Mouse (Mus musculus): ENCODE results near the gene Ica1. TPM values are rescaled to one million over a fixed set of nuclear protein-coding genes. Genes with fewer than 3 reads are reported as not detected.

The Ica1 gene
- polyA plus RNA-seq, 1 experiment from 2014 or later = 75.5 TPM

DNA sequence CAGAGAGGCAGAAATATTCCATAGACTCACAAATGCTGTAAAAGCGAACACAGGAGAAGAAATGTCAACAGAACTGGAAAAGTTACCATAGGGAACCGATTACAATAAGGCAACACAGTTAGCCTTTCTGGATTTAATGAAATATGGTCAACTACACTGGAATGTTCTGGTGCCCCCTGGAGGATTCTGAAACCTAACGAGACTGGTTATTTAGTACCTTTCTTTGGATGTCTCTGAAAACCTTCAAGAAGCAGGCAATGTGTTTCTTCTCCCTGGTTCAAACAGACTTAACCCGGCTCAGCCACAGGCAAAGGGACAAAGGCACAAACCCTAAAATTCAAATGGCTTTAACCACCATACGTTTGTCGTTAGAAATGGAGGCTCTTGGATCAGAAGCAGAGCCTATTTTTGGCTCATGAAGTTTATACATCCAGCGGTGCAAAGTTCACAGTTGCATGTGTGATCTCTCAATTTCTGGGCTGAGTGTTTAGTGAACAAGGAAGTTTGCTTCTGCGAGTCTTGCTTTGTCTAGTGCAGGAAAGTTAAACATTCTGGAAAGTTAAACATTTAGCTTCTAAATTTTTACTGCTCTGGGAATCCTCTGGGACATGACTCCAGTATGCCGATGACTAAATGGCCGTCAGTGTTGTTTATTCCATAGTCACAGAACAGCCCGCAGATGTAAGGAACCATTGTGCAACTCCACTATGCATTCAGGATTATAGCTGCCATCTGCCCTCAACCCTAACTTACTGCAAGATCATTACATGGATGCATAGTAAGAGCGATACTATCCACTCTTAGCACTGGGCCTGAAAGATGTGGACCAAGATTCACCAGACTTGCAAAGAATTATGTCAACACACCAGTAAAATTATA, 83.4 kb downstream of the Ica1 start:
- no peak overlapping the region for H3K4me2 ChIP-seq (replicated peaks)
- DNase-seq (ENCODE audit: low spot score) = peak; percentile 54
- no peaks in the 10 kb centered on the region for H3K4me1 ChIP-seq (replicated peaks; ENCODE audit: control insufficient read depth, insufficient read depth, low read length)
- H3K27me3 ChIP-seq (ENCODE audit: control insufficient read depth, insufficient read depth, low read length) = no peaks in the 10 kb centered on the region
- no peak overlapping the region for H3K27ac ChIP-seq
- no peak overlapping the region for H3K9ac ChIP-seq
- H3K4me3 ChIP-seq (replicated peaks; ENCODE audit: low read length) = no peak overlapping the region
- H3K9me3 ChIP-seq (ENCODE audit: control insufficient read depth, low read length) = no peaks in the 10 kb centered on the region
- no peaks in the 10 kb centered on the region for H3K36me3 ChIP-seq (replicated peaks; ENCODE audit: control insufficient read depth, insufficient read depth)
- 76% methylated on average over 12 of the region's 12 CpGs for WGBS
- no peak for ATAC-seq (ENCODE audit: low FRiP score)

DNA sequence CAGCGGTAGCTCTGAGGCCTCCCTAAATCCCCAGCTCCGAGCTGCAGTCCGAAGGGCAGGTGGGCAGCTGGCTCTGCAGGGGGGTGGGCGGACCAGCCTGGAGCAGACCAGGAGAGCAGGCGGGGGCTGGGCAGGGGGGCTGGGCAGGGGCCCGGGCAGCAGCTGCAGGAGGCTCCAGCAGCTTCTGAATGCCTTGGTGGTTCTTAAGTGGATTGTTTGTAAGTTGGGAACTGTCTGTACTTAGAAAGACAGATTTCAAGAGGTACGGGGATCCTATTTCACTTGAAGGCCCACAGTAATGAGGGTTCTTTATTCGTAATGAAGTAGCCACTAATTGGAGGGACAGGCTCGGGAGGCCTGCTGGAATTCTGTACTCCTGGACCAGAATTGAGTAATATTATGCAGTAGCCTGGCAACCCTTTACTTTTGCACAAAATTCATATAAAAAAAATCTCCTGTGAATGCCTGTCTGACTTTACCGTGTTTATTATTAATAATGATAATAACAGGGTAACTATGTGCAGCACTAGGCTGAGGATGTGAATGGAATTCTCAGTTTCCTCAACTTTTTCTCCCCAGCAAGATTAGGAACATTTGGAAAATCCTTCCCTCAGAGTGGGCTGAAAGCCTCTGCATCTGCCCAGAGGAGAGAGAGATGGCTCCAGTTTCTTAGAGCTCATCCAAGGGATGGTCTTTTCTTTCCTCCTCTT, 84.2 kb downstream of the Ica1 start:
- Histone ChIP-seq H3K9me3 (ENCODE audit: control insufficient read depth, low read length) (no peaks in the 10 kb centered on the region), H3K4me1 (replicated peaks; ENCODE audit: control insufficient read depth, insufficient read depth, low read length) (no peaks in the 10 kb centered on the region), H3K27ac (no peak overlapping the region), H3K27me3 (ENCODE audit: control insufficient read depth, insufficient read depth, low read length) (no peaks in the 10 kb centered on the region), H3K9ac (no peak overlapping the region), H3K4me2 (replicated peaks) (no peak overlapping the region), H3K36me3 (replicated peaks; ENCODE audit: control insufficient read depth, insufficient read depth) (no peaks in the 10 kb centered on the region), H3K4me3 (replicated peaks; ENCODE audit: low read length) (no peak overlapping the region)
- peak; percentile 65 for ATAC-seq (ENCODE audit: low FRiP score)
- WGBS = 13% methylated on average over 10 of the region's 10 CpGs
- DNase-seq (ENCODE audit: low spot score) = no peak

DNA sequence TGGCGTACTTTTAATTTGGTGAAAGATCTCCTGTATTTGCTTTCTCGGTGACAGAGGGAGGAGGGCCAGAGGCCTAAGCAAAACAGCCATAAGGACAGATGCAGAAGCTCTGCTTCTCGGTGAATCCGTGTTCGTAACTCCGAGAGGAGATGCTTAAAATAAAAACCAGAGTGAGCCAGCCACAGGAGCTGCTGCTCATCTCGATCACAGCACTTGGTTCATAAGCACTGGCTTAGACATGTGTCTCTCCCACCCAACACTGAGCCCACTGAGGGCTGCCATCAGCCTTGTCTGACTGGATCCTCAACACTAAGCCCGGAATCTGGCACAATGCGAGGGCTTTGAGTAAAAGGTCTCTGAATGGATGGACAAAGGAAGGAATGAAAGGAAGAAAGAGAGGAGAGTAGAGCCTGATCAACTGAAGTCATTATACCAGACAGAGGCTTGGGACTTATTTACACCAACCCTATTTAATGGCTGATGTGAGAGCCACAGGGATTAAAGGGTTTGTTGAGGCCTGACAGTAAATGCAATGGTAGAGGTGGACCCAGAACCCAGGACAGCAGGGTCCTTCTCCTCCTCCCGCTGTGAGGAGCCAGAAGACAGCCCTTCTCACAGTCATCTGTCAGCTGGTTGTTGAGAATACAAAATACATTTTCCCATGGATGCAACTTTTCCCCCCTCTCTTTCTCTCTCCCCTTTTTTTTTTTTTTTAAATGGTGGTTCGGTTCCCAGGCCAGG, 85.0 kb downstream of the Ica1 start:
- Histone ChIP-seq H3K4me2 (replicated peaks) (no peak overlapping the region), H3K36me3 (replicated peaks; ENCODE audit: control insufficient read depth, insufficient read depth) (no peaks in the 10 kb centered on the region), H3K9ac (no peak overlapping the region), H3K9me3 (ENCODE audit: control insufficient read depth, low read length) (no peaks in the 10 kb centered on the region), H3K27ac (no peak overlapping the region), H3K4me3 (replicated peaks; ENCODE audit: low read length) (no peak overlapping the region), H3K27me3 (ENCODE audit: control insufficient read depth, insufficient read depth, low read length) (no peaks in the 10 kb centered on the region), H3K4me1 (replicated peaks; ENCODE audit: control insufficient read depth, insufficient read depth, low read length) (no peaks in the 10 kb centered on the region)
- 44% methylated on average over 11 of the region's 11 CpGs for WGBS
- ATAC-seq (ENCODE audit: low FRiP score) (no peak), DNase-seq (ENCODE audit: low spot score) (no peak)

DNA sequence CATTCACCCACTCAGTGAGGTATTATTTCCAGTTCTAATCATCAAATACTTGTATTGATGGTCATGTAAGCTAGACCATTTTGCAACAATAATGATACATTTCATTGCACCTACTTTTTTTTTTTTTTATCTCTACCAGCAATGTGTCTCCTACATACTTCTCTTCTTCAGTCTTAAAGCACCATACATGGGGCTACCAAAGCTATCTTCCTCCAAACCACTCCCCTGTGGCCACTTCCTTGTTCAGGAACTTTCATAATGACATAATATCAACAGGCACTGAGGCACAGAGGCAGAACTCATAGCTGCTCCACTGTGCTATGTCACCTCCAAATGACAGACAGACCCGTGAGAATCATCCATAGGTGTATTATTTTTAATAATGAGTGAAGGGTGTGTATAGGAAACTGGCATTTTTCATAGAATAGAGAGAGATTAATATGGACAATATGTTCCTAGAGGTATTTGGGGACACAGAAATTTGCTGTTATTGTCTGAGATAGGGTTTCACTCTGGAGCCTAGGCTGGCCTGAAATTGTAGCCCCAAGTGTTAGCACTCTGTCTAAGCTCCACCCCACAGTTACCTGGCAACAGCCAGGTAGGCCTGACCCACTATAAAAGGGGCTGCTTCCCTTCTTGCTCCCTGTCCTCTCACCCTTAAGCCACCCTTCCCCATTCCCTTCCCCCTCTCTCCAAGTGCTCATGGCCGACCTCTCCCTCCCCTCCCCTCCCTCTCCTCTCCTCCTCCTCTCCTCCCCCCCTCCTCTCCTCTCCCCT, 86.9 kb downstream of the Ica1 start:
- no peak overlapping the region for H3K4me2 ChIP-seq (replicated peaks)
- no peak for DNase-seq (ENCODE audit: low spot score)
- H3K4me3 ChIP-seq (replicated peaks; ENCODE audit: low read length) = no peak overlapping the region
- H3K4me1 ChIP-seq (replicated peaks; ENCODE audit: control insufficient read depth, insufficient read depth, low read length) = no peaks in the 10 kb centered on the region
- 63% methylated on average over 2 of the region's 2 CpGs for WGBS
- H3K27me3 ChIP-seq (ENCODE audit: control insufficient read depth, insufficient read depth, low read length) = no peaks in the 10 kb centered on the region
- no peak for ATAC-seq (ENCODE audit: low FRiP score)
- H3K36me3 ChIP-seq (replicated peaks; ENCODE audit: control insufficient read depth, insufficient read depth) = no peaks in the 10 kb centered on the region
- H3K9ac ChIP-seq = no peak overlapping the region
- no peaks in the 10 kb centered on the region for H3K9me3 ChIP-seq (ENCODE audit: control insufficient read depth, low read length)
- H3K27ac ChIP-seq = no peak overlapping the region

DNA sequence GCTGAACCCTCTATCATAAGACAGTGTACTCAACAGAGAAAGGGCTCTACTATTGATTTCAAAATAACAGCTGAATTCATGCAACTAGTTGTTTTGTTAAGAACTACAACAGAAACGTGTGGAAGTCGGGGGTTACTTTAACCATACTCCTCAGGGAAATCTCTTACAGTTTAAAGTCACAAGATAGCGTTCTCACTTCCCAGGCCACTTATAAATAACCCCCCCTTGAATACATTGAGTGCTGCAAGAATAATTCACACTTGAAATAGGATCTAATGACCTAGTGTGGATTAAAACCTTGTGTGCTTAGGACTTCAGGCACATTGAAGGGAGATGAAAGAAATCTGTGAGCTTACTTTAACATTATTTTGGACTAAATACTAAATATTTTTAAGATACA, 87.8 kb downstream of the Ica1 start:
- no peak overlapping the region for H3K4me2 ChIP-seq (replicated peaks)
- H3K4me1 ChIP-seq (replicated peaks; ENCODE audit: control insufficient read depth, insufficient read depth, low read length) = no peaks in the 10 kb centered on the region
- ATAC-seq (ENCODE audit: low FRiP score) (no peak), DNase-seq (ENCODE audit: low spot score) (no peak)
- H3K4me3 ChIP-seq (replicated peaks; ENCODE audit: low read length) = no peak overlapping the region
- H3K9me3 ChIP-seq (ENCODE audit: control insufficient read depth, low read length) = no peaks in the 10 kb centered on the region
- no peak overlapping the region for H3K9ac ChIP-seq
- H3K27me3 ChIP-seq (ENCODE audit: control insufficient read depth, insufficient read depth, low read length) = no peaks in the 10 kb centered on the region
- H3K36me3 ChIP-seq (replicated peaks; ENCODE audit: control insufficient read depth, insufficient read depth) = no peaks in the 10 kb centered on the region
- no peak overlapping the region for H3K27ac ChIP-seq
- WGBS = 82% methylated on average over 3 of the region's 3 CpGs

DNA sequence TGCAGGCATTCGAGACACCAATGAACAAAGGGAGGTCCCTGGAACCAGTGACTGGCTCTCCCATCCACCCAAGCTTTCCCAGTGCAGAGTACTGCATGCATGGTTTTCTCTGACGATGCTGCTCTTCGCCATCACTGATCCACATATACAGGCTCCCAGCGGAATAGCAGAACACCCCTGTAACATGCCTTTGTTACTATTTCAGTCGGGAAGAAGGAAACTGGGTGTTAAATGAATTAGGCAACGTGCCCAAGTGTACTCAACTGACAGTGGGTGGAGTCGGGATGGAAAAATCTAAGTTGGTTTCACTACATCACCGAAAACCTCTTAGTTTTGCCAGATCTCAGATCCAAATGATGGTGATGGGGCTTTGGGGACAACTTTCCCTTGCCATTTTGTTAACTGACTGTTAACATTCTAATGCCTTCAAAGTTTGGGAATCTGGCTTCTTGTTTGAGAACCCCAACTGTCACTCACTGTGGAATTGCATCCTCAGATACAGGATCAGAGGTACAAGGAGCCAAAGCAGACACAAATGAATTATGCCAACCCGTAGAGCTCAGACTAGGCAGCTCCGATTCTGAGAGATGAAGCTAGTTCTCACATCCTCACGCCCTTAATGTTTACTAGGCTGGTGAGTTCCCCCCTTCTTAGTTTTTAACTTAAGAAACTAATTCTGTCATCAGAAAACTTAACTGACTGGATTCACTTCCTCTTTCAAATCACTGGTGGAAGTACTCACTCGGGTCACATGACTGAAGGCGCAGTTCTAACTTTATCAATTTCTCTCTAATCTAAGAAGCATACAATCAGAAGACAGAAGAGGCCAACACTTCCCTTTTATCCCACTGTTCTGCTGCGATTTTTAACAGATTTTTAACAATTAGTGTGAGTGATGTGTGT, 91.4 kb downstream of the Ica1 start:
- H3K4me1 ChIP-seq (replicated peaks; ENCODE audit: control insufficient read depth, insufficient read depth, low read length) = no peaks in the 10 kb centered on the region
- no peak for DNase-seq (ENCODE audit: low spot score)
- no peaks in the 10 kb centered on the region for H3K27me3 ChIP-seq (ENCODE audit: control insufficient read depth, insufficient read depth, low read length)
- H3K27ac ChIP-seq = no peak overlapping the region
- no peak overlapping the region for H3K4me3 ChIP-seq (replicated peaks; ENCODE audit: low read length)
- ATAC-seq (ENCODE audit: low FRiP score) = no peak
- no peak overlapping the region for H3K4me2 ChIP-seq (replicated peaks)
- no peak overlapping the region for H3K9ac ChIP-seq
- H3K36me3 ChIP-seq (replicated peaks; ENCODE audit: control insufficient read depth, insufficient read depth) = no peaks in the 10 kb centered on the region
- H3K9me3 ChIP-seq (ENCODE audit: control insufficient read depth, low read length) = no peaks in the 10 kb centered on the region
- 85% methylated on average over 14 of the region's 14 CpGs for WGBS

DNA sequence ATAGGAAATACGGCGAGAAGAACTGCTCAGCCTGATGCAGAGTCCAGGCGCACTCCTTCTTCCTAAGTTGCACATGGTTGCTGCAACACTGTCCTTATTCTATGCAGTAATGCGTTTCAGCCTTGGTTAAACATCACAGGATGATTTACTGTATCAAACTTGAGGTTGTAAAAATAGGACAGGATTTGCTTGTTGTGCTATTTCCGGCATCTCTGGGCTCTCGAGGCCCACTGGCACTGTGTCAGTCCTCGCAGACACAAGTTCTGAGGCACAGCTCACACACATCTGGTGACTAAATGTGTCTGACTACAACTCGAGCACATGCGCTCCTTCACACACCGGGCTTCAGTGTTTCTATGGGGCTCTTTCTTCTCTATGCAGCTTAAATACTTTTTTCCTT, 94.9 kb downstream of the Ica1 start:
- no peak for ATAC-seq (ENCODE audit: low FRiP score)
- DNase-seq (ENCODE audit: low spot score) = no peak
- no peaks in the 10 kb centered on the region for H3K4me1 ChIP-seq (replicated peaks; ENCODE audit: control insufficient read depth, insufficient read depth, low read length)
- WGBS = 94% methylated on average over 10 of the region's 10 CpGs
- H3K27ac ChIP-seq = no peak overlapping the region
- no peak overlapping the region for H3K4me3 ChIP-seq (replicated peaks; ENCODE audit: low read length)
- no peak overlapping the region for H3K4me2 ChIP-seq (replicated peaks)
- no peaks in the 10 kb centered on the region for H3K27me3 ChIP-seq (ENCODE audit: control insufficient read depth, insufficient read depth, low read length)
- H3K36me3 ChIP-seq (replicated peaks; ENCODE audit: control insufficient read depth, insufficient read depth) = no peaks in the 10 kb centered on the region
- H3K9me3 ChIP-seq (ENCODE audit: control insufficient read depth, low read length) = no peaks in the 10 kb centered on the region
- no peak overlapping the region for H3K9ac ChIP-seq

DNA sequence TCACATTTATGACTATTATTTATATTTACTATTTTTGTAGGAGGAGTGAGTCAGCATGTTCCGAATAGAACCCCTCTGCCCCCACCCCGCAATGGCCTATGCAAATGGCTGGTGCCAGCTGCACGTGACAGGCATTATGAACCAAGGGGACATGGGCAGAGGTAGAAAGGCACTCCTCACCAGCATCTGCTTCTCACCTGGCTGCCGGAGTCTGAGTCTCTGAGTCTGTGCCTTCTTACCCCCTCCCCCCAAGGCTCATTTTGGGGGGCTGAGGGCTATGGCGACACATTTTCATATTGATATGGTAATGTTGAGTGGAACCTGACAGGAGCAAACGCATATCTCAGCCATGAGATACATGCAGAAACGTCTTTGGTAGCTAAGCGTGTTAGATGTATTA, 97.4 kb downstream of the Ica1 start:
- Histone ChIP-seq H3K4me3 (replicated peaks; ENCODE audit: low read length) (no peak overlapping the region), H3K9me3 (ENCODE audit: control insufficient read depth, low read length) (no peaks in the 10 kb centered on the region), H3K9ac (no peak overlapping the region), H3K4me1 (replicated peaks; ENCODE audit: control insufficient read depth, insufficient read depth, low read length) (no peaks in the 10 kb centered on the region), H3K27me3 (ENCODE audit: control insufficient read depth, insufficient read depth, low read length) (no peaks in the 10 kb centered on the region), H3K36me3 (replicated peaks; ENCODE audit: control insufficient read depth, insufficient read depth) (no peaks in the 10 kb centered on the region), H3K4me2 (replicated peaks) (no peak overlapping the region), H3K27ac (no peak overlapping the region)
- DNase-seq (ENCODE audit: low spot score) (no peak), ATAC-seq (ENCODE audit: low FRiP score) (no peak)
- 85% methylated on average over 8 of the region's 8 CpGs for WGBS

All from hindbrain, embryonic 14.5 days (tissue).